Mouse (Mus musculus): ENCODE results near the gene Smo. TPM values are rescaled to one million over a fixed set of nuclear protein-coding genes. Genes with fewer than 3 reads are reported as not detected.

Gene Smo
- total RNA-seq, 2 experiments from 2014 or later = 14.2 to 16.0 TPM

GRCm38 (mm10) chr6:29774161-29774560, 38.9 kb downstream of the Smo start:
- DNase-seq (ENCODE audit: low spot score in 2 of 2) = no peak

- DNase-seq (ENCODE audit: low spot score in 2 of 2) = peak in 1 of 2 experiments; percentile 29
These were observed 40.3 kb downstream of the Smo start for GRCm38 (mm10) chr6:29775609-29776008.

GRCm38 (mm10) chr6:29776542-29777237, 41.4 kb downstream of the Smo start:
- DNase-seq (ENCODE audit: low spot score in 2 of 2) = no peak

GRCm38 (mm10) chr6:29777238-29777555, 41.9 kb downstream of the Smo start:
- no peak for DNase-seq (ENCODE audit: low spot score in 2 of 2)

- no peak for DNase-seq (ENCODE audit: low spot score in 2 of 2)
These were observed 44.8 kb downstream of the Smo start for GRCm38 (mm10) chr6:29780082-29780481.

- no peak for DNase-seq (ENCODE audit: low spot score in 2 of 2)
These were observed 45.3 kb downstream of the Smo start for GRCm38 (mm10) chr6:29780571-29780970.

- no peak for DNase-seq (ENCODE audit: low spot score in 2 of 2)
These were observed 46.9 kb downstream of the Smo start for GRCm38 (mm10) chr6:29782239-29782638.

- no peak for DNase-seq (ENCODE audit: low spot score in 2 of 2)
These were observed 48.7 kb downstream of the Smo start for GRCm38 (mm10) chr6:29783960-29784359.

- DNase-seq (ENCODE audit: low spot score in 2 of 2) = no peak
These were observed 49.2 kb downstream of the Smo start for GRCm38 (mm10) chr6:29784413-29785021.

GRCm38 (mm10) chr6:29785759-29786158, 50.5 kb downstream of the Smo start:
- DNase-seq (ENCODE audit: low spot score in 2 of 2) = no peak

GRCm38 (mm10) chr6:29788779-29789350, 53.6 kb downstream of the Smo start:
- no peak for DNase-seq (ENCODE audit: low spot score in 2 of 2)

- no peak for DNase-seq (ENCODE audit: low spot score in 2 of 2)
These were observed 54.9 kb downstream of the Smo start for GRCm38 (mm10) chr6:29790014-29790698.

GRCm38 (mm10) chr6:29793520-29793919, 58.2 kb downstream of the Smo start:
- no peak for DNase-seq (ENCODE audit: low spot score in 2 of 2)

- DNase-seq (ENCODE audit: low spot score in 2 of 2) = no peak
These were observed 59.3 kb downstream of the Smo start for GRCm38 (mm10) chr6:29794582-29794981.

- DNase-seq (ENCODE audit: low spot score in 2 of 2) = no peak
These were observed 67.7 kb downstream of the Smo start for GRCm38 (mm10) chr6:29802979-29803378.

- no peak for DNase-seq (ENCODE audit: low spot score in 2 of 2)
These were observed 68.7 kb downstream of the Smo start for GRCm38 (mm10) chr6:29804006-29804405.

GRCm38 (mm10) chr6:29805381-29805780, 70.1 kb downstream of the Smo start:
- no peak for DNase-seq (ENCODE audit: low spot score in 2 of 2)

Other genes with a start within 250 kb of the Smo start
- gene Kcp, start 227.6 kb upstream of the Smo start, total RNA-seq (2021) = 10 to 100 TPM; 10.0 to 14.4 TPM
- 1 to 10 TPM; 3.1 to 3.4 TPM for gene Irf5, start 208.9 kb upstream of the Smo start, total RNA-seq (2021)
- gene Tnpo3, start 125.6 kb upstream of the Smo start, total RNA-seq (2021) = 10 to 100 TPM; 71.5 to 72.2 TPM
- gene Tspan33, start 41.3 kb upstream of the Smo start, total RNA-seq (2021) = 10 to 100 TPM; 22.0 to 23.0 TPM
- gene Ahcyl2, start 32.5 kb downstream of the Smo start, total RNA-seq (2021) = 100 to 1,000 TPM in 1 of 2 experiments, 10 to 100 TPM in 1; 94.4 to 121 TPM
- 10 to 100 TPM; 10.6 to 12.3 TPM for gene Strip2, start 181.5 kb downstream of the Smo start, total RNA-seq (2021)